Mouse (Mus musculus) embryonic facial prominence, embryonic 11.5 days (tissue): ENCODE measurements around the gene Fry. TPM values are rescaled to one million over a fixed set of nuclear protein-coding genes. Genes with fewer than 3 reads are reported as not detected.

ENCODE experiments used
- ATAC-seq: fragments of 200-750 bp; cut with Nextera tagmentation; replicated peaks from 2 replicates; pipeline ENCODE4 v1.8.0; 2017; ENCODE audit warnings: low read depth; ENCODE audit not compliant: insufficient number of reproducible peaks, low FRiP score, low TSS enrichment
- DNase-seq: peaks from one replicate; pipeline ENCODE4 v3.0.0-alpha.2; 2015; ENCODE audit warnings: low spot score
- H3K27ac ChIP-seq: fragments of 300-500 bp; sonication (generic); replicated peaks from 2 replicates; pipeline ENCODE4 v1.5.1; 2014; ENCODE audit warnings: mild to moderate bottlenecking, low read depth, low read length, control low read depth
- H3K27me3 ChIP-seq: fragments of 300-500 bp; sonication (generic); 2 replicates; pipeline ENCODE4 v1.6.1; 2014; ENCODE audit warnings: mild to moderate bottlenecking, low read length, moderate library complexity, mixed read lengths; ENCODE audit not compliant: control insufficient read depth, insufficient read depth
- H3K36me3 ChIP-seq: fragments of 300-500 bp; sonication (generic); replicated peaks from 2 replicates; pipeline ENCODE4 v1.6.1; 2014; ENCODE audit warnings: low read depth, mild to moderate bottlenecking, low read length, moderate library complexity, mixed read lengths; ENCODE audit not compliant: control insufficient read depth, insufficient read depth
- H3K4me1 ChIP-seq: fragments of 300-500 bp; sonication (generic); 2 replicates; pipeline ENCODE4 v1.6.1; 2014; ENCODE audit warnings: low read length, mixed read lengths; ENCODE audit not compliant: control insufficient read depth, insufficient read depth
- H3K4me2 ChIP-seq: fragments of 300-500 bp; sonication (generic); 2 replicates; pipeline ENCODE4 v1.6.1; 2014; ENCODE audit warnings: low read depth, mild to moderate bottlenecking, control low read depth, low read length, moderate library complexity
- H3K4me3 ChIP-seq: fragments of 300-500 bp; sonication (generic); 2 replicates; pipeline ENCODE4 v1.5.1; 2014; ENCODE audit warnings: low read depth, low read length, control low read depth
- H3K9ac ChIP-seq: fragments of 300-500 bp; sonication (generic); replicated peaks from 2 replicates; pipeline ENCODE4 v1.6.1; 2014; ENCODE audit warnings: mild to moderate bottlenecking, control low read depth, low read length
- H3K9me3 ChIP-seq: fragments of 300-500 bp; sonication (generic); replicated peaks from 2 replicates; pipeline ENCODE4 v1.6.1; 2016; ENCODE audit warnings: mild to moderate bottlenecking, low read length, inconsistent platforms, mixed read lengths; ENCODE audit not compliant: control insufficient read depth
- WGBS: fragments of 180-500 bp; shearing (Covaris S2); extraction: QIAGEN DNeasy Blood & Tissue Kit; methylation state at CpG from one replicate; pipeline ENCODE4 v1.1.7; 2014; 5-methylcytosine and 5-hydroxymethylcytosine counted together
- polyA plus RNA-seq: library from polyadenylated mRNA; unstranded; fragments of >200 nt; fragmentation: Nextera tagmentation; extraction: Ambion mirVana; gene quantifications from 2 replicates; pipeline ENCODE4 v1.2.1, GENCODE M21; 2014

The Fry gene
- polyA plus RNA-seq, 1 experiment from 2014 or later = 8.2 TPM

DNA sequence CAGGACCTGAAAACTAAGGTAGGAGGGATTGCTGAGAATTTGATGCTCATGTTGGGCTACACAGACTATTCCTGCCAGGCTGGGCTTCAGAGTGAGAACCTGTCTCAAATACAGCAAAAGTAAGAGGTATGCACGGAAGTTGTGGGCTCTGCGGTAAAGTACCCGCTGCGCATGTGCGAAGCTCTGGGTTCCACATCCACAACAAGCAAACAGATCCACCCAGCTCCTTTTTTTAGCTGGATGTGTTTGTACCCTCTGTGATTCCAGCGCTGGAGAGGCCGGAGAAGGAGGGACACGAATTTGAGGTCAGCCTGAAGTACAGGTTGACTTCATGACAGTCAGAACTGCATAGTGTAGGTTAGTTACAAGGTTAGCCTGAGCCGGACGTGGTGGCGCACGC is 19.7 kb upstream of the Fry start:
- DNase-seq (no peak), ATAC-seq (no peak)
- Histone ChIP-seq H3K27me3 (no peaks in the 10 kb centered on the region), H3K4me2 (no peak overlapping the region), H3K27ac (no peak overlapping the region), H3K4me3 (no peak overlapping the region), H3K9ac (no peak overlapping the region), H3K4me1 (no peaks in the 10 kb centered on the region), H3K36me3 (no peaks in the 10 kb centered on the region), H3K9me3 (no peaks in the 10 kb centered on the region)
- 88% methylated on average over 12 of the region's 12 CpGs for WGBS

DNA sequence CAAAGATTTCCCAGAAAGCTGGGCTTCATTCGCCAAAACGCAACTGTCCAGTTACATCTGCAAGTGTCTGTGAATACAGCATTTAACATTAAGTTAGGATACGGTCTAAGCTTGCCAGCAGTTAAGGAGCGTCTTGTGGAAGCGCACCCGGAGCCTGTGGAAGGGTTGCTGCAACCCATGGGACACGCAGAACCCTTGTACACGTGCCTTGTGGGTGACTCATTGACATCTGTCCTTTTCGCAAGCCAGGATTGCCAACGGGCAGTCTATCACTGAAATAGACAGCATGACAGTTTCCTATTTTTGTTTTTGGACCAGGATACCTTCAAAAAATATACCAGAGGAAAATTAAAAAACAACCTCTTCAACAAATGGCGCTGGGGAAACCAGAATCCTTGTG is 16.7 kb upstream of the Fry start:
- no peaks in the 10 kb centered on the region for H3K9me3 ChIP-seq
- H3K9ac ChIP-seq = no peak overlapping the region
- no peaks in the 10 kb centered on the region for H3K27me3 ChIP-seq
- H3K27ac ChIP-seq = no peak overlapping the region
- no peaks in the 10 kb centered on the region for H3K4me1 ChIP-seq
- DNase-seq (no peak), ATAC-seq (no peak)
- no peak overlapping the region for H3K4me2 ChIP-seq
- 83% methylated on average over 11 of the region's 11 CpGs for WGBS
- no peak overlapping the region for H3K4me3 ChIP-seq
- H3K36me3 ChIP-seq = no peaks in the 10 kb centered on the region

DNA sequence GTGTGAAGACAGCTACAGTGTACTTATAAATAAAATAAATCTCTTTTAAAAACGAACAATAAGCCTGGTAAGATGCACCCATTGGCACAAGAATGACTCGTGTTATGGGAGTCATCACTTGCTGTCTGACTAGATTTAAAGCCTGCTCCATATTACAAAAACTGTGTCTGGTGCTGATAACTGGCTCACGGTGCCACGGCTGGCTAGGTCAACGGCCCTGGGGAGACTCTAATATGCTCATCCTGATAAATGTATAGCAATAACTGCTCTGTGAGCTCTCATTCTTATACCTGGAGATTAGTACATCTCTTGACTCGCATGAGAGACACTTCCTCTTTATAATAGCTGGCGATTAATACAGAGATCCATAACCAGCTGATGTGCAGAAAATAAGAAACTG is 12.1 kb upstream of the Fry start:
- ATAC-seq (no peak), DNase-seq (no peak)
- Histone ChIP-seq H3K27me3 (no peaks in the 10 kb centered on the region), H3K4me2 (no peak overlapping the region), H3K36me3 (no peaks in the 10 kb centered on the region), H3K9me3 (no peaks in the 10 kb centered on the region), H3K27ac (no peak overlapping the region), H3K4me3 (no peak overlapping the region), H3K4me1 (no peaks in the 10 kb centered on the region), H3K9ac (no peak overlapping the region)
- WGBS = 94% methylated on average over 7 of the region's 7 CpGs

DNA sequence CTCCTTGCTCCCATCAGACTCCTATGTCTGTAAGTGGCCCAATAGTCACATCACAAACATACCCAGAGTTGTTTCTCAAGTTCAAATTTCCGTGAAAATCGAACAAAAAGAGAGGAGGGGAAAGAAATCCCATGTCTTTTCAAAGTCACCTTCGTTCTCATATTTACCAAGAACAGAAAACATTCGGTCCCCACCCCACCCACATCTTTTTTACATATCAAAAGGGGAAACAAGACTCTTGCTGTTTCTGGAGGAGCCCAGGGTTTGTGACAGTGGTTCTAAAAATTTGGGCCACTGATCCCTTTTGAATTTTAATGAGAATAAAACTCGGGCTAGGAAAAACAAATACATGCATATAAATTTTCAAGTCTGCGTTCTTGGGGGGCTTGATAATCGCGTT is 7.2 kb upstream of the Fry start:
- DNase-seq (no peak), ATAC-seq (no peak)
- no peak overlapping the region for H3K9ac ChIP-seq
- WGBS = 58% methylated on average over 8 of the region's 8 CpGs
- H3K9me3 ChIP-seq = no peaks in the 10 kb centered on the region
- H3K4me2 ChIP-seq = no peak overlapping the region
- H3K4me3 ChIP-seq = no peak overlapping the region
- no peak overlapping the region for H3K27ac ChIP-seq
- no peaks in the 10 kb centered on the region for H3K36me3 ChIP-seq
- H3K27me3 ChIP-seq = no peaks in the 10 kb centered on the region
- no peaks in the 10 kb centered on the region for H3K4me1 ChIP-seq

DNA sequence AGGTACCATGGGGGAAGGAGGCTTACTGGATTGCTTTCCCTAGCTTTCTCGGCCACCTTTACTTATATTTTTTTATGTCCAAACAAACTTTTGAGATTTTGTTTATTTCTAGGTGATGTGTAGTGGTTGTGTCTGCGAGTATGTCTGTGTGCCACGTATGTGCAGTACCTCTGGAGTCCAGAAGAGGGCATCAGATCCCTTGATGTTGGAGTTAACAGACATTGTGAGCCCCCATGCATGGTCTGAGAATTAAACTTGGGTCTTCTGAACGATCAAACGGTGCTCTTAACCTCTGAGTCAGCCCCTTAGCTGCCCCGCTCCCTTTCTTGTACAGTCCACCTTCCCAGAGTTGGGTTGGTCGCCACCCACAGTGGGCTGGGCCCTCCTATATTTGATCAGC is 4.4 kb upstream of the Fry start:
- no peak for ATAC-seq
- no peak overlapping the region for H3K27ac ChIP-seq
- 79% methylated on average over 7 of the region's 7 CpGs for WGBS
- H3K4me3 ChIP-seq = no peak overlapping the region
- H3K4me1 ChIP-seq = no peaks in the 10 kb centered on the region
- DNase-seq = no peak
- no peaks in the 10 kb centered on the region for H3K27me3 ChIP-seq
- no peak overlapping the region for H3K4me2 ChIP-seq
- H3K9ac ChIP-seq = no peak overlapping the region
- no peaks in the 10 kb centered on the region for H3K9me3 ChIP-seq
- no peaks in the 10 kb centered on the region for H3K36me3 ChIP-seq

DNA sequence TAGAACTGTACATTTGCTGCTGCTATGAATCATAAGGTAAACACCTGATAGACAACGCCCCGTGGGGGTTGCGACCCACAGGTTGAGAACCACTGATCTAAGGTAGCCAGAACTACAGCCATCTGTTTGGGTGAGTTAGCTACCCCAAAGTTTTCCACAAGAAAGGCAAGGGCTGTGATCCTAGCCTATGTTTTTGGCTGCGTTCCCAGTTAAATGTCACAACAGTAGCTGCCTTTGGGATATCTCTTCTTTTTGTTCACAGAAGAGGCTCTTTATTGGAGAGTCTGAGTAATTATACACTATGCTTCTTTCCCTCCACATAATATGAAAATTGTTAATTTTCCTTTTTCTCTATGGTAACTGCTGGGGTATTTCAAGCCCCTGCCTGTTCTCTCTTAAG is 3.7 kb upstream of the Fry start:
- Histone ChIP-seq H3K36me3 (no peaks in the 10 kb centered on the region), H3K27ac (no peak overlapping the region), H3K9ac (no peak overlapping the region), H3K4me3 (no peak overlapping the region), H3K27me3 (no peaks in the 10 kb centered on the region), H3K4me1 (no peaks in the 10 kb centered on the region), H3K4me2 (no peak overlapping the region), H3K9me3 (no peaks in the 10 kb centered on the region)
- no peak for ATAC-seq
- no peak for DNase-seq
- 97% methylated on average over 4 of the region's 4 CpGs for WGBS

DNA sequence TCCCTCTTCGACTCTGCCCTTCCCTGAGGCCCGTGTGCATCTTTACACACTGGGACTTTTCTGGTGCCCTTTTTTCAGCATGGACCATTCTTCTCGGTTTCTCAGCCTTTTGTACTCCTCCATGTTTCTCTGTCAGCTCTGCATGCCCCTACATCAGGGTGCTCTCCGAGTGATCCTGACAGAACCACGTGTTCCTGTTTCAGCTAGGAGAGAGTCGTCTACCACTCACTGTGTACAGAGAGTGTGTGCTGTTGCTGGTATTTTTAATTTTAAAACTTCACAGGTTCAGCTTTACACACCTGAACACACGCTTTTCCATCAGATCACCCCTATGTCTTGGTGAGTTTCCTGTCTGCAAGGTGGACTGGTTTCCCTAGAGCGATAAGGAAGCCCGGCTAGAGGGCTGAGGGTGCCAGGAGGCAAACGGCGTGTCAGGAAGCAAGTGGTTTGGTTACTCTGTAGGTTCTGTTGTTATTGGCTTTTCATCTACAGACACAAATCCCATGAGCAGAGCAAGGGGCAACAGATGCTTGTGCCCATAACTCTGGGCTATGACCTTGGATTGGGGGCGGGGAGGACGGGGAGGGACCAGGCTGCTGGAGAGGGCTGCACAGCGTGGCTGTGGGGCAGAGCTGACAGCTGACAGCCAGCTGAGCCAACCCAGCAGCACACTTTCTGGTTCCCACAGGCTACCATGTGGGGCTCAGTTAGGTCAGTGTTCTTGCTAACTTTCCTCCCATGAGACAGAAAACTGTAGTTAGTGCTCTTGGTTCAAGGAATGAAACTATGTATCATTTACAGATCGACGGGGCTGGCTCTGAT is 3.0 kb upstream of the Fry start:
- Histone ChIP-seq H3K4me3 (no peak overlapping the region), H3K4me2 (no peak overlapping the region), H3K27me3 (no peaks in the 10 kb centered on the region), H3K9me3 (no peaks in the 10 kb centered on the region), H3K4me1 (no peaks in the 10 kb centered on the region), H3K36me3 (no peaks in the 10 kb centered on the region), H3K27ac (no peak overlapping the region), H3K9ac (no peak overlapping the region)
- ATAC-seq (no peak), DNase-seq (peak; percentile 28)
- WGBS = 63% methylated on average over 16 of the region's 16 CpGs

DNA sequence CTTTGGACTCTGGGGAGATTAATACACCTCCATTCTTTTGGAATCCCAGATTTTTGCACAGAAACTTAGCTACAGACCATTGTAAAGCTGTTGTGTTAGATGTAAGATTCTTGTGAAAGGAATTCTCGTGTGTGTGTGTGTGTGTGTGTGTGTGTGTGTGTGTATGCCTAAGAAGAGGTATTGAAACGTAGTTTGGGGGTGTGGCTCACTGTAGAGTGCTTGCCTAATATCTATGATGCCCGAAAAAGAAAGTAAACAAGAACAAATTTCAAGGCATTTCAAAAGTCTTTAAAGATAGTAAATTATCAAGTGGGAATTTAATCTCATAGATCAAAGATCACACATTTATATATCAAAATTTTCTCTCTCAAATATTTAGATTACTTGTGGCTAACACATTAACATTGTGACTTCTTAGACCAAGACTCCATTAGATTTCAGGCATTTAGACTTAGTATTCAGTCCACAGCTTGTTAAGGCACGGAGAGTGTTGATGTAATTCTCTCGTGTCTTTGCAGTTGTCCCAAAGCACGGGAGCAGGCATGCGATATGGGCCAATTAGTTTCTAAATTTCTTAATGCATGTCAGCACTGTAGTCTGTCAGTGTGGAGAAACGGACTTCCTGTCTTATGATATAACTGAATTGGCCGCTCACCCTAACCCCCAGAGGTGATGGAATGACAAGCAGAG is 2.1 kb upstream of the Fry start:
- Histone ChIP-seq H3K9ac (no peak overlapping the region), H3K27me3 (no peaks in the 10 kb centered on the region), H3K4me1 (no peaks in the 10 kb centered on the region), H3K4me2 (no peak overlapping the region), H3K9me3 (no peaks in the 10 kb centered on the region), H3K36me3 (no peaks in the 10 kb centered on the region), H3K4me3 (no peak overlapping the region), H3K27ac (no peak overlapping the region)
- DNase-seq (no peak), ATAC-seq (no peak)
- 72% methylated on average over 9 of the region's 9 CpGs for WGBS
